Mouse (Mus musculus): ENCODE measurements at regions not wholly inside any gene's neighbourhood (a gene's known extent, or its start where the extent isn't known, plus 50 kb on each side); places are given as distances from the start of the nearest gene placed in this dataset.

DNA sequence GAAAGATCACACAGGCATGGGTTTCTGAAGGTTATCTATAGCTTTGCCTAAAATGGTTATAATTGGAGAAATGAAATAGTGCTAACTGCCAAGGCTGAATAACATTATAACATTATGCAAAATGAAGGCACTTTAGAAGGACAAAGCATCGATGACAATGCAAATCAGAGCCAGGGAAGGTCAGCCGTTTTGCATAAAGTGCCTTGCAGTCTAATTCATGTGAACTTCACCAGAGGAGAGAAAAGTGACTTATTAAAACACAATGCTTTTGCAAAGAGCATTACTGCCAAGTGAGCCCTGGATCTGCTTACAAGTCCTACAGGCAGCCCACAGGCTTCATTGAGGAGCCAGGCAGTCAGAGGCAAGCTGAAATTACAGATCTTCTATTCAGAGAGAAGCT lies 214.0 kb upstream of the A1bg start:
- no peak for ATAC-seq (ENCODE audit: extremely low read depth, insufficient number of reproducible peaks, low FRiP score, poor library complexity, severe bottlenecking)

GRCm38 (mm10) chr15:61133316-61133715 lies 210.5 kb upstream of the A1bg start:
- no peak for ATAC-seq (ENCODE audit: extremely low read depth, insufficient number of reproducible peaks, low FRiP score, poor library complexity, severe bottlenecking)

DNA sequence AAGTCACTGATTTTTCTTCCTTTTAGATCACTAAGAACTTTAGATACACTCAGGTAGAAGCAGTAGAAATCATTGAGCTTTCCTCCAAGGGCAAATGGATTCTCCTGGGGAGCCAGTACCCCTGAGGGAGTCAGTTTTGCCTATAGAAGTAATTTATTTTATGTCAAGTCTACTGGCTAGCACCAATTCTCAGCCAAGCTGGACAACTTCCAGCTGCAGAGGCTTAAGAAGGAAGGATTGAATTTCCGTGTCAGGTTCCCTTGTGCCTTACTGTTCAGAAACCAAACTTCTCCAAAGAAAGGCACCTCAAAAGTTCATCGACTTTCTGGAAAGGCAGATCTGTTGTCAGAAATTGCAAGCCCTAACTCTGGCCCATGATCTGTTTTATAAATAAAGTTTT lies 205.2 kb upstream of the A1bg start:
- no peak for ATAC-seq (ENCODE audit: extremely low read depth, insufficient number of reproducible peaks, low FRiP score, poor library complexity, severe bottlenecking)

- no peak for ATAC-seq (ENCODE audit: extremely low read depth, insufficient number of reproducible peaks, low FRiP score, poor library complexity, severe bottlenecking)
Measured at GRCm38 (mm10) chr15:61127130-61127529, 204.3 kb upstream of the A1bg start.

DNA sequence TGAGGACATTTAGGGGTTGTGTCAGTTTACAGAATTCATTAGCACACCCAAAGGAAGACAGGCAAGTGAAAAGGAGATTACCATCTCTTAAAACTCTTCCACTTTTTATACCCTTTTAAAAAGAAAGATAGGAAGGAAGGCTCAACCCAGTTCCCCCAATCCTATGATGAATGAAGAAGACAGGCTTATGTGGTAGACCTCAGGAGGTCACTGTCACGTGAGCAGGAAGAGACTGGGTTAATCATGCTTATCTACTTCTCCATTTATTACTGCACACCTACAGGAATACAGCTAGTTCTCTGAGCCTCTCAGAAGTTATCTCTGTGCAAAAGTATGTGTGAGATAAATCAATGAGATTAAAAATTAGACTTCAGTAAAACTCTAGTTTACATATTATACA lies 194.1 kb upstream of the A1bg start:
- ATAC-seq (ENCODE audit: extremely low read depth, insufficient number of reproducible peaks, low FRiP score, poor library complexity, severe bottlenecking) = no peak

GRCm38 (mm10) chr15:61109429-61110128 lies 186.8 kb upstream of the A1bg start:
- no peak for ATAC-seq (ENCODE audit: extremely low read depth, insufficient number of reproducible peaks, low FRiP score, poor library complexity, severe bottlenecking)

DNA sequence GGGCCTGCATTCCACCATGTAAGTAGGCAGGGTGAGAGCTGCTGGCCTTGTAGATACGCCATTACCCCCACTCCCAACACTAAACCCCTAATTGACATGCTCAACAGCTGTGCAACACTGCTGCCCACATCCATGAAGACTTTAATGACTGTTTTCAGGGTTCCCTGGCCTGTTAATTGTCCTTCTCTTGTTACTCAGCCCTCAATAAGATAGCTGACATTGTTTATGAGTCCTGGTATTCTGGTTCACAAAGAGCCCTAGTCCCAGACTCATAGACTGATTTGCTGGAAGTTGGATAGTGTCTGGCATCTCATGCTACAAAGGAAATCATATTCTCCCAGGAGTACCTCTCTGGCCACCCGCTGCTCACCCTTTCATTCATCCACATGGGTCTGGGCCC lies 186.1 kb upstream of the A1bg start:
- no peak for ATAC-seq (ENCODE audit: extremely low read depth, insufficient number of reproducible peaks, low FRiP score, poor library complexity, severe bottlenecking)

GRCm38 (mm10) chr15:61102421-61103412 lies 179.9 kb upstream of the A1bg start:
- ATAC-seq (ENCODE audit: extremely low read depth, insufficient number of reproducible peaks, low FRiP score, poor library complexity, severe bottlenecking) = no peak

DNA sequence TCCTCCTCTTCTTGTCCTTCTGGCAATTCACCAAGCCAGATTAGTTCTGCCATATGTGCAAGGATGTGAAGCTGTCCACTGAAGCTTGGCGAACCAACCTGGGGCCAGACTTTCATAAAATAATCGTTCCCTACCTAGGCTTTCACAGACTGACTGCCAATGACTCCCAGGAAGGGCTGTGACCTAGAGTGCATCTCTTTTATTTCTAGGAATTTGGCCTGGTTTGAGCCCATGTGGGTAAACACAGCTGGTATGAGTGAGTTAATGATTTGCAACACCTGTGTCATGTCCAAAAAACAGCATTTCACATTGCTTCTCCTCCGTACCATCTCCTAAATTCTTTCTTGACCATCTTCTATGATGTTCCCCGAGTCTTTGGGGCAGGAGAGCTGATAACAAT lies 178.0 kb upstream of the A1bg start:
- ATAC-seq (ENCODE audit: extremely low read depth, insufficient number of reproducible peaks, low FRiP score, poor library complexity, severe bottlenecking) = no peak

DNA sequence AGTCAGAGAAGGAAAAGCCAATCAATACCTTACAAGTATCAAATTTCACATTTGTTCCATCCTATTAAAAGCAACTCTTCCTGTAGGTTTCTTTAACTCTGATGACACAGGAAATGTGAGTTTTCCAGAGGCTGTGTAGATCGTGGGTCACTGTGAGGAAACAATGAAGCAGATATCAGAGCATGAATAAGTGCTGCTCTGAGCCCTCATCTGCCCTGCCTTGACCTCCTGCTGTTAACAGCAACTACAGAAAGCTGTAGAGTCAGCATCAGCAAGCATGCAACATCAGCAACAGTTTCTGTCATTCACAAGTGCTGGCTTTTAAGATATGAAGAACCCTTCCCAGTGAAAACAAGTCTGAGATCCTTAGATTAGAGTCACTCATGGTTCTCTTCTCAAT lies 176.2 kb upstream of the A1bg start:
- no peak for ATAC-seq (ENCODE audit: extremely low read depth, insufficient number of reproducible peaks, low FRiP score, poor library complexity, severe bottlenecking)

GRCm38 (mm10) chr15:61098519-61098918 lies 175.7 kb upstream of the A1bg start:
- no peak for ATAC-seq (ENCODE audit: extremely low read depth, insufficient number of reproducible peaks, low FRiP score, poor library complexity, severe bottlenecking)

GRCm38 (mm10) chr15:61096021-61096781 lies 173.4 kb upstream of the A1bg start:
- ATAC-seq (ENCODE audit: extremely low read depth, insufficient number of reproducible peaks, low FRiP score, poor library complexity, severe bottlenecking) = no peak

- ATAC-seq (ENCODE audit: extremely low read depth, insufficient number of reproducible peaks, low FRiP score, poor library complexity, severe bottlenecking) = no peak
Measured at GRCm38 (mm10) chr15:61055017-61055609, 132.3 kb upstream of the A1bg start.

GRCm38 (mm10) chr15:61051363-61051762 lies 128.6 kb upstream of the A1bg start:
- ATAC-seq (ENCODE audit: extremely low read depth, insufficient number of reproducible peaks, low FRiP score, poor library complexity, severe bottlenecking) = no peak

DNA sequence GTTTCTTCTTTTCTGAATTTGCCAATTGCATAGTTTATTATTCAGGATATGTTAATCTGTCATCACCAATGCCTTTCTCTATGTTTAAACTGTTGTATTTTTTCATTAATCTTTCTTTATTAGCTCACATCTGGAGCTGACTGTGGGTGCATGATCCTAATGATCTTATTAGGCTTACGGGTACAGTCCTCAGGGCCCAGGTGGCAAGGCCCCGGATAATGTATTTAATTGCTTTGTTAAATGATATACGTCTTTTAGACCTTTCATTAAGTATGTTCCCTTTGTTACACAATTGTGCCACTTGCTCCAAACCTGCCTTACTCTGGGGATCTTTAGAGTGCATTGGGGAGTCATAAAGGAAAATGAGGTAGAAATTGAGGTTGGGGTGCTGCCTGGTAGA lies 86.7 kb upstream of the A1bg start:
- no peak for ATAC-seq (ENCODE audit: extremely low read depth, insufficient number of reproducible peaks, low FRiP score, poor library complexity, severe bottlenecking)

DNA sequence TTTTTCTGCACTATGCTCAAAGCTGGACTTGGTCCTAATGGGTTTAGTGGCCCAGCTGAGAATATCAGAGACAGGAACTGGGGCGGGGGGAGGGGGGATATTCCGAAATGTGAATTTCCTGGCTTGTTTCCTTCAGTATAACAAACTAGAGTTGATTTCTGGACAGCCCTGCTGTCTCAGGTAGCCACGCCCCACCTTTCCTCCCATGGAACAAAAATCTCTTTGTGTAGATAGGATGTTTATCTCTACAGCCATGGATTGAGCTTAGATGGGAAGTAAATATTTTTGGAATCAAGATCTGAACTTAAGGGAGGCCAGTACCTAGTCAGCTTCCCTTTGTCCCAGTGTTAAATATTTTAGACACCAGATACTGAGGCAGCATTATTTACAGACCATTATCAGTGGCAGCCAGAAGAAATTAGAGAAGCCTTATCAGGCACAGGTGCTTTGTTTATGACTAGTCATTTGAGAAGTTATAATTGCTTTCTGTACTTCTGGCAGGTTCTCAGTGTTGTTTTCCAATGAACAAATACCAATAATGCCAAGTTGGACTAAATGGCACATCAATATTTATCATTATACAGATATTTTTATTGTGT lies 84.7 kb upstream of the A1bg start:
- no peak for ATAC-seq (ENCODE audit: extremely low read depth, insufficient number of reproducible peaks, low FRiP score, poor library complexity, severe bottlenecking)

GRCm38 (mm10) chr15:61006608-61007007 lies 83.8 kb upstream of the A1bg start:
- no peak for ATAC-seq (ENCODE audit: extremely low read depth, insufficient number of reproducible peaks, low FRiP score, poor library complexity, severe bottlenecking)

DNA sequence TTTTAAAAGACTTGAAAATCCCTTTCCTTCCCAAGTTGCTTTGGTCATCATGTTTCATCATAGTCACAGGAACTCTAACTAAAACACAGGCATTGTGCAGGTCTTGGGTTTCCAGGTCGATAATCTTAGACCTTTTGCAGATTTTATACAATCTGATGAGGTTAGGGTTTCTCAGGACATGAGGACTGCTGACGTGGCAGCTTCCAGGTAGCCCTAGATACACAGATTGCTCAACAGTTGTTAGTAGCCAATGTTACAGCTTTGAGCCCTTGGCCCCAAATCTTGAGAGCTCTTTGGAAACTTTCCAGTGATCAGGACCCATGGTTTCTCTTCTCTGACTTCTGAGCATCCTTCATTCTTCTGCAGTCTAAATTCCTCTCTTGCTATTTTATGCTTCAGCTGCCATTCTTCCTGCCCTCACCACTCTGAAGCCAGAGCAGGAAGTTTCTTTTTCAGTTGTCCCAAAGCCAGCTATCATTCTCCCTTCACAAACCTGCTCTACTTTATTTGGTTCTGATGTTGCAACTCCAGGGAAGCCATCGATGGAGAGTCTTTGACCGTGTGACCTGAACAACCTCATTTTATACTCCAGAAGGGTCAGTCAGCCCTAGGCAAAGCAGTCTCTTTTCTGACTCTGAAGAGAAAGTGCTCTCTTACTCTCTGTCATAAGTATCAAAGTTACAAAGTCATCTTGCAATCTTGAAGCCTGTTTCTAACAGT lies 71.3 kb upstream of the A1bg start:
- ATAC-seq (ENCODE audit: extremely low read depth, insufficient number of reproducible peaks, low FRiP score, poor library complexity, severe bottlenecking) = no peak
